Mouse (Mus musculus): ENCODE measurements around the gene Rasl10a.
"Not testable (repeated sequence)": the region's sequence is repeated elsewhere in the genome, so short reads cannot be mapped to it uniquely, and the experiment has no call there.

Rasl10a gene

DNA sequence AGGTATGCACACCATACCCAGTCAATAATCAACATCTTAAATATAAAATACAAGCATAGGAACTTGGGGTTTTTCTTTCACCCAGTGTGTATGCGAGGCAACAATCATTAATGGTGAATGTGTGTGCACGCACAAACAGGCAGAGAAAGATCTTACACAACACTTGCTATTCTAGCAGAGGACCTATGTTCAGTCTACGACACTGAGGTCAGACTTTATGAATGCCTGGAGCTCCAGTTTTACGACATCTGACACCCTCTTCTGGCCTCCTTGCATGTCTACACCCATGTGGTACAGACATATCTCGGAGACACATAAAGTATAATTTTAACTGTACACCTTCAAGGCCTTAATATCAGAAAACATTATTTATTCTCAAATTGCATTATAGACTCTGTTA lies 18.9 kb downstream of the Rasl10a start:
- DNase-seq: not testable (repeated sequence)

DNA sequence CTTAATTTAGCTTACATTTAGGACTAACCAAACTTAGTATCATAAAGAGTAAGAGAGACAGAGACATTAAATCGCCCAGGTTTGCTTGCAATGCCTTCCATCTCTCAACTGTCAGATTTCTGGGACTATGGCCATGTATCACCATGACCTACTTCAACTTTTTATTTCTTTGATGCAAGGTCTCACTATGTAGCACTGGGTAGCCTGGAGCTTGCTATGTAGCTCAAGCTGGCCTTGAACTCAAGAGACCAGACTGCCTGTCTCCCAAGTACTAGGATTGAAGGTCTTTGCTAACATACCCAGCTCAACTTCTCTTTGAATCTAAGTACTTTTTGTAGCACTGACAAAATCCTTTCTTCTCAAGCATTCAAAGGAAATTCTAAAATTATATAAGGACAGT lies 31.2 kb downstream of the Rasl10a start:
- DNase-seq: no peak

DNA sequence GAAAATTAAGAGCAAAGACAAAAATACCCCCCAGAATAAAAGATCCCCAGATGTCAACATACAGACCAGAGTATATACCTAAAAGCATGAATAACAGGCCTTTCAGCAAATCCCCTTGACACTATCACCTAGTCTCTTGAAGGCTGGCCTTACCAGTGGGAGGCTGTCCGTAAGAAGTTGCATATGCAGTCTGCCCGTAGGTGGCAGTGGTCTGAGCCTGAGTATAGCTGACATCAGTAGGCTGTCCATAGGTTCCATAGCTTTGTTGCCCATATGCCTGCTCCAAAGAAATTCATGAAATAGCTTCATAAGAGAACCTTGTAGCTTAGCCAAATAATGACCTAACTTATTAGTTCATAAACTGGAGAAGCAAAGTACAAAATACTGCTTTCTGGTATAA lies 33.8 kb downstream of the Rasl10a start:
- no peak for DNase-seq

DNA sequence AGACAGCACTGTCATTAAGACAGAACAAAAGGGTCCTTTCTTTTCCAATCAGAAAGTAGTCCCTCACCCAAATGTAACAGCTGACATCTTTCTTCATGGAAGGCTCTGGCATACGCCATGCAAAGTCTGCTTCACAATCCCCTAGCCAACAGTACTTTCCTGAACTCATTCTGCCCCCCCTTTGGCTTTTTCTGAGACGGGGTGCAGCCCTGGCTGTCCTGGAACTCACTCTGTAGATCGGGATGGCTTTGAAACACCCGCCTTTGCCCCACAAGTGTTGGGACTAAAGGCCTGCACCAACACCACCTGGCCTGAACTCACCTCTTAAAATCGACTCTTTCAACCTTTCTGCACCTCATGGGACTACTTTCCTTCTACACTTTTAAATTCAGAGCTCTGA lies 37.9 kb downstream of the Rasl10a start:
- DNase-seq: no peak

GRCm38 (mm10) chr11:5096480-5097020 lies 38.6 kb downstream of the Rasl10a start:
- no peak for DNase-seq

- DNase-seq: peak; percentile 66 to 76
Observed at GRCm38 (mm10) chr11:5098035-5098735, 40.3 kb downstream of the Rasl10a start.

GRCm38 (mm10) chr11:5098736-5099542 lies 41.0 kb downstream of the Rasl10a start, which contains the start of the genes Rhbdd3 and Ewsr1:
TSS of gene Rhbdd3 (plus strand) at chr11:5098926.
TSS of gene Ewsr1 (minus strand) at chr11:5099266.
- peak; percentile 98 to 100 for DNase-seq

DNA sequence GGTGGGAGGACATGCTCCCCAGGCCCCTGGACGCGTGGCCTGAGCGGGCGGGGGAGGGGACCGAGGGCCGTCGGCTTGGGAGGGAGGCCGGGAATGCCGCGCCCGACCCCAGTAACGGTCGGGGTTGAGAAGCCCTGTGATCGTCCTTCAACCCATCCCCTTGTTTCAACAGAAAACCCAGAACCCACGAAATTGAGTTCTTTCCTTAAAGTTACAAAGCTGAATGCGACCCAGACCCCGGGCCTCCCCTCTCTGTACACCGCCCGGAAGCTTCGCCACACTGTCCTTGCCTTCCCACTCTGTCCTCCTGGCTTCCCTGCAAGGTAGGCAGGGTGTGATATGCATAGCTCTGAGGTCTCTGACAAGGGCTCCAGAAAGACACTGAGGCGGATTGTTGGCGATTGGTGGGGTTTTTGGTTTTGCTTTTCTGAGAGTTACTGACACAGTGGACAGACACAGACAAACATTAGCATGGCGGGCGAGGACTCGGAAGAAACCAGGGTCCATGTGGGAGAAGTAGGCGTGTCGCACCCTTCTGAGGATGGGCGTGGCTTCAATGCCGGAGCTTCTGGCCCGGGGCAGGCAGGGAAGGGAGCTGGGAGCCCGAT lies 41.8 kb downstream of the Rasl10a start:
- DNase-seq: peak; percentile 75 to 82

DNA sequence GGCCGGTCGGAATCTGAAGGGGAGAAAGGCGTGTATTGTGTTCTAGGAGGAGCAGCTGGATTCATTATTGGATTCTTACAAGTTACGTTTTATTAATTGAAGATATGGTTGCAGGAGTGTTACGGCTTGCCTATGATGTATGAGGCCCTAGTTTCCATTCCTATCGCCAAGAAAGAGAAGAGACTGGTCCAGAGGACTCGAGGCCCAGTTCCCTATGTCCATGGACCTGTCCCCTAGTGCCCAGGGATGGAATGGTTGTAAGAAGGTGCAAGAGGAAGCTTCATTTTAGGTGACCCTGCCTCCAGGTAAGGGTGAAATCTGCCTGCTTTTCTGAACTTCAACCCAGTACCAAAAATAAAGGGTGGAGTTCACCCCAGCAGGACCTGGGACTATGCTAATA lies 42.4 kb downstream of the Rasl10a start:
- no peak for DNase-seq

DNA sequence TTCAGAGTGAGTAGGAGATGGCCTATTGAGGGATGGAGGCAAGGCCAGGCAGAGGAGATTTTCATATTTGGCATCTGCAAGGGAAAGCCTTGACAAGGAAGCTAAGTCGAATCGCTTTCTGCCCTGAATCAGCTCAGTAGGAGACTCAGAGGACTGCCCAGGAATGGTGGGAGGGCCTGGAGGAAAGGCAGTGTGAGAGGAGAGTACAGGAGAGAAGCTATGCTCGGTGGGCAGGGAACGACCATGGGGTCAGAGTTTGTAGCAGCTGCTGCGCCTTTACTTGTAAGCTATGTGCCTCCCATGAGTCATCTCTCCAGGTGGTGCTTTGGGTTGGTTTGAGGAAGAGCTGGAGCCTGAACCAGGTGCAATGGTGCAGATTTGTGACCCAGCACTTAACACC lies 42.9 kb downstream of the Rasl10a start:
- DNase-seq: no peak

DNA sequence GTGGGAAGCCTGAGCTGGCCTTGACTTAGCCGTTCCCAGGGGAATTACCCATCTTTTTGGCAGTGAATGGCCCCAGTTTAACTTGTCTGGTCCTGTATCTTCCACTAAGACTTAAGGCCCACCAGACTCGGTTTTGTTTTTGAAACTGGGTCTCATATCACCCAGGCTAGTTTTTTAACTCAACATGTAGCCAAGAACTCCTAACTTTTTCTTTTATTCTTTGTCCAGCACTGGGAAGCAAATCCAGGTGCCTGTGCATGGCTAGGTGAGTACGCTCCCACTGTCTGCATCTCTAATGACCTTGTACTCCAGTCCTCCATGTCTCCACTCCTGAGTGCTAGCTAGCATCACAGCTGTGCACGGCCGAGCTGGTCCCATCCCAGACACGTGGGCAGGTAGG lies 43.7 kb downstream of the Rasl10a start:
- no peak for DNase-seq

DNA sequence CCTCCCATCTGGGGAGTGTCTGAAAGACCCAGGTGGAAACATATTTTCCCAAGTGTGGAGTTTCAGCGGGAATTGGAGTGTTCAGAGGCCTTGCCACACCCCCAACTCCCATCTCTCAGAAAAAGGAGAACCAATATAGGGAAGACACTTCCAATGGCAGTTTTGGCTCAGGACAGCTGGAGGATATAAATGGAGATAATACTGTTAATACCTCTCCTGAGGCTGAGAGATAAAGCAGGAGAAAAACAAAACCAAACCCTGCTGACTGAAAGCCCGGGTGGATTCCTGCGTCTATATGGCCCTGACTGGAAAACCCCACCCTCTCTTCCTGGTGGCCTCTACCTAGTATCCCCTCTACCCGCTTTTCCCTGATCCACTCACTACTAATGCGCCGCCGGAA lies 44.5 kb downstream of the Rasl10a start:
- DNase-seq: no peak

GRCm38 (mm10) chr11:5103986-5104509 lies 46.1 kb downstream of the Rasl10a start:
- no peak for DNase-seq

GRCm38 (mm10) chr11:5109441-5109840 lies 51.5 kb downstream of the Rasl10a start:
- no peak for DNase-seq
